Mouse (Mus musculus): ENCODE data around the gene Olfr16.

DNA sequence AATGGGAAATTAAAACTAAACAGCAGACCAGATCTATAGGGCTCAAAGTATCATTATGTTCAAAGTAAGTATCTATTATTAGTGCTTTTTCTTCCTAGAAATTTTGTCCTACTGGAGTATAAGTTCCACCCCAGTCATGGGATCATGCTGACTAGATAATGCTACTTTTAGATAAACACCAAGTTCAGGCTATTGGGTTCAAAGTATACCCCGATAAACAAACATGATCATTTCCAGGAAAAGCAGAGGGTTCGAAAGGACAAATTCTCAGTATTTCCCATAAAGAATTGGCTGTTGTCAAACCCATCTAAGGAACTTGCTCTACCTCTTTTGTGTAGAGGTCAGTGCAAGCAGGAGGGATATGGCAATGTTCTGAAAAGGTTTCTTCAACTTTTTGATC, 18.0 kb upstream of the Olfr16 start:
- TF ChIP-seq MXI1 (IDR thresholded peaks at IDR 0.05; ENCODE audit: low read depth, low read length) (no peak), MYC (IDR thresholded peaks at IDR 0.05; ENCODE audit: low read depth, low read length) (no peak), GATA1 (IDR thresholded peaks at IDR 0.05; ENCODE audit: low read depth, low read length) (no peak), POLR2A (IDR thresholded peaks at IDR 0.05; ENCODE audit: control insufficient read depth in 1 of 2, insufficient read depth in 1 of 2, low read depth in 1 of 2, low read length in 2 of 2, poor library complexity in 1 of 2) (no peak), CTCF (IDR thresholded peaks at IDR 0.05 in 2 of 3, conservative IDR thresholded peaks at IDR 0.05 in 1 of 3; ENCODE audit: control insufficient read depth in 1 of 3, insufficient read depth in 1 of 3, low read depth in 2 of 3, low read length in 3 of 3, poor library complexity in 1 of 3, severe bottlenecking in 1 of 3) (no peak), NELFE (IDR thresholded peaks at IDR 0.05; ENCODE audit: low read depth, low read length) (no peak), ZNF384 (IDR thresholded peaks at IDR 0.05; ENCODE audit: low read depth, low read length) (no peak), EP300 (IDR thresholded peaks at IDR 0.05; ENCODE audit: low read depth in 1 of 2, low read length in 2 of 2) (no peak)
